Mouse (Mus musculus) CD8-positive naive resting alpha-beta T cell, adult 2 months (primary cell): ENCODE results near the gene Psma7.

Source experiments
- DNase-seq, 2 experiments: peaks; one replicate each; pipeline ENCODE4 v3.0.0; 2022; ENCODE audit warnings: low read depth in 2 of 2, low spot score in 2 of 2

The Psma7 gene

GRCm38 (mm10) chr2:180042256-180042857, at the start of gene Psma7, which contains the start of gene Ss18l1:
Psma7 (minus strand) TSS chr2:180042433.
Ss18l1 (plus strand) TSS chr2:180042509.
- DNase-seq = peak; percentile 78 to 80

GRCm38 (mm10) chr2:180090285-180090684, 48.1 kb upstream of the Psma7 start:
- DNase-seq = no peak

GRCm38 (mm10) chr2:180087472-180087871, 45.2 kb upstream of the Psma7 start:
- DNase-seq = no peak

GRCm38 (mm10) chr2:180086637-180087027, 44.4 kb upstream of the Psma7 start:
- DNase-seq = no peak

GRCm38 (mm10) chr2:180085926-180086636, 43.8 kb upstream of the Psma7 start:
- no peak for DNase-seq

GRCm38 (mm10) chr2:180084565-180084964, 42.3 kb upstream of the Psma7 start:
- DNase-seq = no peak

GRCm38 (mm10) chr2:180083063-180083462, 40.8 kb upstream of the Psma7 start:
- no peak for DNase-seq

GRCm38 (mm10) chr2:180080680-180081079, 38.4 kb upstream of the Psma7 start:
- DNase-seq = no peak

- DNase-seq = no peak
These were observed 35.4 kb upstream of the Psma7 start for GRCm38 (mm10) chr2:180077622-180078021.

GRCm38 (mm10) chr2:180072886-180073285, 30.7 kb upstream of the Psma7 start:
- no peak for DNase-seq

GRCm38 (mm10) chr2:180071671-180072070, 29.4 kb upstream of the Psma7 start:
- DNase-seq = no peak

GRCm38 (mm10) chr2:180070481-180071453, 28.5 kb upstream of the Psma7 start, which contains the start of gene Mtg2:
Mtg2 (plus strand) TSS chr2:180070588.
- DNase-seq = peak; percentile 89 to 92

- no peak for DNase-seq
These were observed 27.7 kb upstream of the Psma7 start for GRCm38 (mm10) chr2:180069770-180070480.

GRCm38 (mm10) chr2:180063338-180064131, 21.3 kb upstream of the Psma7 start:
- no peak for DNase-seq

- DNase-seq = no peak
These were observed 10.8 kb upstream of the Psma7 start for GRCm38 (mm10) chr2:180053001-180053400.

GRCm38 (mm10) chr2:180051986-180052733, 9.9 kb upstream of the Psma7 start:
- DNase-seq = no peak

- DNase-seq = peak; percentile 81 to 84
These were observed 8.8 kb upstream of the Psma7 start for GRCm38 (mm10) chr2:180050986-180051385.

- DNase-seq = no peak
These were observed 5.9 kb upstream of the Psma7 start for GRCm38 (mm10) chr2:180047980-180048635.

GRCm38 (mm10) chr2:180047580-180047979, 5.3 kb upstream of the Psma7 start:
- DNase-seq = no peak
